Comparison of ENCODE assay signal across 11 mouse cellular contexts in the genomic region with DNA sequence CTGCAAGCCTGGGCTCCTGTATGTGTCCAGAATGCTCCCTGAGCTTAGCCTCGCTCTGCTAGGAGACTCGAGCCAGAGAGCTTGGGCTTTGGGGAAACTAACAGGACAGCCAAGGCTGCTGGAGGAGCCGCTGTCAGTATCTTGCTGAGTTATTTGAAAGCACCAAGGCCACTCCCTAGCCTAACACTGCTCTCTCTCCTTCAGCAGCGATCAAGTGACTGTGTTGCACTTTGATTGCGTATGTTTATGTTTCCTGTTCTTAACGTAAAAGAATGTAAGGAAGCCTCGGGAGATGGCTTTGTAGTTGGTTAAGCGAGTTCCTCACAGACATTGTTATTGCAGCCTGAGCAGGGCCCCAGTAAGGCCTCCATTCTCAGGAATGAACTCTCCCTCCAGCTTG. TPM values are rescaled to one million over a fixed set of nuclear protein-coding genes. Genes with fewer than 3 reads are reported as not detected.
DNase-seq lines count a peak whose midpoint lies in the region; ATAC-seq and TF ChIP-seq lines count a peak whose summit lies in the region.
"Had no signal": no experiment of that assay in that cellular context is flagged by ENCODE, and none has a peak within 500 bp of the region (broad histone marks: within the 10 kb centered on the region; RNA-seq: fewer than 3 reads in every experiment).

No protein-coding gene starts in this region.

- ATAC-seq in liver, embryonic 16.5 days (ENCODE audit: low read depth): no peak
- ATAC-seq in forebrain, embryonic 16.5 days: no peak

- no peak overlapping the region for H3K4me3 ChIP-seq in kidney, adult 2 months (ENCODE audit: insufficient read depth, low read depth, low read length)
- peak overlapping the region in 1 of 2 experiments; percentile 13; a peak in 1 of 4 replicates for H3K4me3 ChIP-seq in ES-E14 (ENCODE audit: insufficient read depth in 1 of 2, low read depth in 1 of 2, low read length in 2 of 2, poor library complexity in 1 of 2, severe bottlenecking in 1 of 2)
- H3K4me3 ChIP-seq in liver, embryonic 16.5 days (ENCODE audit: low read depth, low read length): no peak overlapping the region
- no peak overlapping the region for H3K4me3 ChIP-seq in forebrain, embryonic 16.5 days (replicated peaks; ENCODE audit: low read length)

- TF ChIP-seq POLR2A in kidney, adult 2 months (IDR thresholded peaks at IDR 0.05; ENCODE audit: low read depth, low read length): no peak

- 37% methylated on average over 8 of the region's 8 CpGs for WGBS in kidney, adult 2 months
- WGBS in liver, embryonic 16.5 days (ENCODE audit: insufficient replicate concordance): 19% methylated on average over 8 of the region's 8 CpGs
- WGBS in forebrain, embryonic 16.5 days: 73% methylated on average over 8 of the region's 8 CpGs

- no peak for DNase-seq in kidney, adult 2 months
- DNase-seq in kidney, adult 8-10 months: no peak
- DNase-seq in ES-E14 (ENCODE audit: low read depth, low spot score): no peak
- peak; percentile 58 to 63 for DNase-seq in adrenal gland, postnatal 36 days
- DNase-seq in embryo, embryonic 11 days: no peak
- no peak for DNase-seq in spleen, postnatal 4 days (ENCODE audit: low spot score in 2 of 2)
- DNase-seq: cerebellum, postnatal 14 days; layer of hippocampus, postnatal 36 days; right cerebral cortex, postnatal 4 days had no signal

- peak overlapping the region; percentile 1; the same call in 1 of the 2 replicates for H3K27ac ChIP-seq in kidney, adult 2 months (ENCODE audit: insufficient read depth, low read depth, low read length)
- H3K27ac ChIP-seq in ES-E14 (ENCODE audit: insufficient read depth, low read depth, low read length, poor library complexity, severe bottlenecking): peak overlapping the region; percentile 58
- H3K27ac ChIP-seq in liver, embryonic 16.5 days (ENCODE audit: low read length): peak overlapping the region; percentile 58
- H3K27ac ChIP-seq in forebrain, embryonic 16.5 days (ENCODE audit: low read length): no peak overlapping the region

- no peaks in the 10 kb centered on the region for H3K4me1 ChIP-seq in kidney, adult 2 months (ENCODE audit: control insufficient read depth, insufficient read depth, low read length)
- peaks cover 2 to 3% of the 10 kb centered on the region in 2 experiments; a peak in 2 of 4 replicates for H3K4me1 ChIP-seq in ES-E14 (ENCODE audit: control insufficient read depth in 2 of 2, insufficient read depth in 2 of 2, low read length in 2 of 2, poor library complexity in 1 of 2)
- peaks cover 13% of the 10 kb centered on the region for H3K4me1 ChIP-seq in liver, embryonic 16.5 days (ENCODE audit: control insufficient read depth, low read depth, low read length)
- H3K4me1 ChIP-seq in forebrain, embryonic 16.5 days (replicated peaks; ENCODE audit: control insufficient read depth, insufficient read depth, low read length): peaks cover 2% of the 10 kb centered on the region

- H3K9ac ChIP-seq in ES-E14 (ENCODE audit: insufficient read depth, low read depth, low read length, poor library complexity, severe bottlenecking): peak overlapping the region; percentile 30; the same call in 1 of the 2 replicates
- H3K9ac ChIP-seq in liver, embryonic 16.5 days (ENCODE audit: low read depth, low read length): 0 out of 2 replicates have a peak overlapping the region, but pooled peaks have one; percentile 13
- H3K9ac ChIP-seq in forebrain, embryonic 16.5 days (replicated peaks; ENCODE audit: low read depth, low read length): no peak overlapping the region

- 0 out of 2 replicates have a peak overlapping the region, but pooled peaks have one; percentile 7 for H3K4me2 ChIP-seq in liver, embryonic 16.5 days (ENCODE audit: low read depth, low read length)
- no peak overlapping the region for H3K4me2 ChIP-seq in forebrain, embryonic 16.5 days (ENCODE audit: low read length)

- TF ChIP-seq CTCF in kidney, adult 2 months (conservative IDR thresholded peaks at IDR 0.05; ENCODE audit: insufficient read depth, insufficient read length, low read depth, low read length): no peak

- in situ Hi-C loops in ES-E14 (cut with MboI; ENCODE audit: low sequenced_read_pairs in 2 of 2, unreplicated experiment in 2 of 2): no loop called here

- no peaks in the 10 kb centered on the region for H3K27me3 ChIP-seq in kidney, adult 2 months (replicated peaks; ENCODE audit: control insufficient read depth, insufficient read depth, low read length)
- H3K27me3 ChIP-seq in liver, embryonic 16.5 days (ENCODE audit: control insufficient read depth, insufficient read depth, low read depth, low read length): no peaks in the 10 kb centered on the region
- no peaks in the 10 kb centered on the region for H3K27me3 ChIP-seq in forebrain, embryonic 16.5 days (replicated peaks; ENCODE audit: control insufficient read depth, insufficient read depth, low read length)

- H3K9me3 ChIP-seq in ES-E14 (ENCODE audit: control insufficient read depth, insufficient read depth, low read depth, low read length): no peaks in the 10 kb centered on the region
- H3K9me3 ChIP-seq in liver, embryonic 16.5 days (replicated peaks; ENCODE audit: control insufficient read depth, low read length): no peaks in the 10 kb centered on the region
- H3K9me3 ChIP-seq in forebrain, embryonic 16.5 days (ENCODE audit: control insufficient read depth, low read length): no peaks in the 10 kb centered on the region

- no peaks in the 10 kb centered on the region; the same call in none of the 2 replicates for H3K36me3 ChIP-seq in kidney, adult 2 months (ENCODE audit: control insufficient read depth, insufficient read depth, low read length)
- H3K36me3 ChIP-seq in ES-E14 (ENCODE audit: control insufficient read depth, insufficient read depth, low read length, poor library complexity, severe bottlenecking): peaks cover 22% of the 10 kb centered on the region
- peaks cover 10% of the 10 kb centered on the region for H3K36me3 ChIP-seq in liver, embryonic 16.5 days (ENCODE audit: control insufficient read depth, insufficient read depth)
- H3K36me3 ChIP-seq in forebrain, embryonic 16.5 days (ENCODE audit: control insufficient read depth, insufficient read depth): no peaks in the 10 kb centered on the region

TF ChIP-seq in ES-E14, 5 proteins besides CTCF, POLR2A, EP300 and RAD21:
- no peak for TF ChIP-seq CHD2 (IDR thresholded peaks at IDR 0.05; ENCODE audit: low read depth, low read length)
- TF ChIP-seq ZC3H11A (IDR thresholded peaks at IDR 0.05; ENCODE audit: borderline replicate concordance, low read depth, low read length): no peak
- no peak for TF ChIP-seq MAFK (IDR thresholded peaks at IDR 0.05; ENCODE audit: insufficient read depth, low read depth, low read length)
- TF ChIP-seq ZNF384 (IDR thresholded peaks at IDR 0.05; ENCODE audit: low read depth, low read length): no peak
- TF ChIP-seq HCFC1 (IDR thresholded peaks at IDR 0.05; ENCODE audit: borderline replicate concordance, insufficient read depth, low read length): no peak

RNA-seq across cellular contexts. Expression of gene Snx5, which starts 4.0 kb away (rescaled TPM):
- 40.9 and 47.2 TPM in 2 replicates for polyA plus RNA-seq in kidney, adult 2 months (2012; rRNA removed)
- total RNA-seq in ES-E14 (2012; rRNA removed): 184 and 236 TPM in 2 replicates
- total RNA-seq in adrenal gland, postnatal 36 days (2021): 100 to 1,000 TPM in 1 of 2 experiments, 10 to 100 TPM in 1; 93.4 to 105 TPM
- polyA plus RNA-seq in liver, embryonic 16.5 days (2015; fragmentation: Nextera tagmentation; extraction: Ambion mirVana): 56.5 and 60.5 TPM in 2 replicates
- 55.2 and 64.3 TPM in 2 replicates for polyA plus RNA-seq in forebrain, embryonic 16.5 days (2015; fragmentation: Nextera tagmentation; extraction: Ambion mirVana)

RNA-seq across cellular contexts. Expression of gene Mgme1, which starts 4.3 kb away (rescaled TPM):
- 6.3 and 8.1 TPM in 2 replicates for polyA plus RNA-seq in kidney, adult 2 months (2012; rRNA removed)
- 19.5 and 22.4 TPM in 2 replicates for total RNA-seq in ES-E14 (2012; rRNA removed)
- total RNA-seq in adrenal gland, postnatal 36 days (2021): 10 to 100 TPM; 20.4 to 21.7 TPM
- 8.1 and 9.9 TPM in 2 replicates for polyA plus RNA-seq in liver, embryonic 16.5 days (2015; fragmentation: Nextera tagmentation; extraction: Ambion mirVana)
- polyA plus RNA-seq in forebrain, embryonic 16.5 days (2015; fragmentation: Nextera tagmentation; extraction: Ambion mirVana): 10.8 and 11.4 TPM in 2 replicates

RNA-seq across cellular contexts. Expression of gene Ovol2, which starts 57.2 kb away (rescaled TPM):
- 2.1 and 3.0 TPM in 2 replicates for polyA plus RNA-seq in kidney, adult 2 months (2012; rRNA removed)
- 1.8 and 2.1 TPM in 2 replicates for total RNA-seq in ES-E14 (2012; rRNA removed)
- total RNA-seq in adrenal gland, postnatal 36 days (2021): not detected
- polyA plus RNA-seq in liver, embryonic 16.5 days (2015; fragmentation: Nextera tagmentation; extraction: Ambion mirVana): 0.06 TPM in 1 of 2 replicates, not detected in the other
- polyA plus RNA-seq in forebrain, embryonic 16.5 days (2015; fragmentation: Nextera tagmentation; extraction: Ambion mirVana): not detected in 2 replicates

Comparison
In these comparisons a context has a peak if more than half of its experiments do, and no peak if none do; other contexts are left out.
1. DNase-seq: peak in adrenal gland, postnatal 36 days (2 of 2); none in kidney, adult 2 months (single experiment), kidney, adult 8-10 months (0 of 2), ES-E14 (single experiment), embryo, embryonic 11 days (single experiment) and spleen, postnatal 4 days (0 of 2).